27 mouse cellular contexts compared by ENCODE assay signal in genomic region chr16:93722476-93722875, GRCm38 (mm10). TPM values are rescaled to one million over a fixed set of nuclear protein-coding genes. Genes with fewer than 3 reads are reported as not detected.
A peak's percentile ranks its signal among the peaks of the same experiment; 100 is the strongest.
DNase-seq lines count a peak whose midpoint lies in the region; ATAC-seq and TF ChIP-seq lines count a peak whose summit lies in the region.
"Had no signal": no experiment of that assay in that cellular context is flagged by ENCODE, and none has a peak within 500 bp of the region (broad histone marks: within the 10 kb centered on the region; RNA-seq: fewer than 3 reads in every experiment).

No protein-coding gene starts in this region.

- peak; percentile 49 to 58 for DNase-seq in cerebellum, adult 18-20 months
- no peak for DNase-seq in cerebellum, postnatal 4 days (ENCODE audit: low spot score in 2 of 2)
- DNase-seq in embryonic facial prominence, embryonic 14.5 days (ENCODE audit: low spot score): peak; percentile 23
- no peak for DNase-seq in embryonic facial prominence, embryonic 10.5 days (ENCODE audit: low spot score)
- DNase-seq in liver, adult 2 months (ENCODE audit: extremely low read depth, low read depth, low spot score): peak; percentile 48
- no peak for DNase-seq in neural tube, embryonic 10.5 days (ENCODE audit: extremely low spot score, low spot score)
- DNase-seq: adrenal gland, postnatal 36 days; cerebellum, adult 11-12 months; gastrocnemius, postnatal 36 days; heart, postnatal 36 days; kidney, adult 18-20 months; kidney, postnatal 25 days; layer of hippocampus, postnatal 36 days; left cerebral cortex, postnatal 4 days; lung, adult 2 months; thymus, adult 2 months; thymus, postnatal 36 days had no signal

- H3K4me1 ChIP-seq in embryonic facial prominence, embryonic 14.5 days (ENCODE audit: control insufficient read depth, insufficient read depth, low read length): 0 out of 2 replicates have a peak, but pooled peaks cover 3% of the 10 kb centered on the region
- H3K4me1 ChIP-seq in embryonic facial prominence, embryonic 10.5 days: peaks cover 2% of the 10 kb centered on the region
- H3K4me1 ChIP-seq in liver, adult 2 months (ENCODE audit: control insufficient read depth, insufficient read depth, low read length): peaks cover 32% of the 10 kb centered on the region
- H3K4me1 ChIP-seq in liver, embryonic 12.5 days: peaks cover 9% of the 10 kb centered on the region
- 0 out of 2 replicates have a peak, but pooled peaks cover 4% of the 10 kb centered on the region for H3K4me1 ChIP-seq in neural tube, embryonic 14.5 days (ENCODE audit: control insufficient read depth, insufficient read depth, low read length)
- H3K4me1 ChIP-seq: kidney, embryonic 15.5 days had no signal

- no peak overlapping the region for H3K9ac ChIP-seq in embryonic facial prominence, embryonic 14.5 days (ENCODE audit: low read depth, low read length)
- no peak overlapping the region for H3K9ac ChIP-seq in liver, adult 2 months (ENCODE audit: low read depth, low read length)
- H3K9ac ChIP-seq in liver, embryonic 12.5 days: no peak overlapping the region
- H3K9ac ChIP-seq in neural tube, embryonic 14.5 days (replicated peaks; ENCODE audit: low read depth, low read length): 0 out of 2 replicates have a peak overlapping the region, but pooled peaks have one; percentile 21
- H3K9ac ChIP-seq: hindbrain, embryonic 15.5 days; kidney, embryonic 15.5 days; liver, embryonic 14.5 days had no signal

- H3K27ac ChIP-seq in embryonic facial prominence, embryonic 14.5 days (replicated peaks; ENCODE audit: low read depth, low read length): no peak overlapping the region
- H3K27ac ChIP-seq in embryonic facial prominence, embryonic 10.5 days (replicated peaks): no peak overlapping the region
- H3K27ac ChIP-seq in liver, adult 2 months (replicated peaks; ENCODE audit: insufficient read depth, low read depth, low read length): no peak overlapping the region
- no peak overlapping the region for H3K27ac ChIP-seq in liver, embryonic 12.5 days
- no peak overlapping the region for H3K27ac ChIP-seq in neural tube, embryonic 14.5 days (ENCODE audit: low read depth, low read length)
- H3K27ac ChIP-seq: hindbrain, embryonic 15.5 days; kidney, embryonic 15.5 days; liver, embryonic 14.5 days; midbrain, embryonic 10.5 days had no signal

- H3K4me3 ChIP-seq in embryonic facial prominence, embryonic 14.5 days (ENCODE audit: low read depth, low read length): no peak overlapping the region
- H3K4me3 ChIP-seq in embryonic facial prominence, embryonic 10.5 days: no peak overlapping the region
- H3K4me3 ChIP-seq in liver, adult 2 months (ENCODE audit: insufficient read depth, low read depth, low read length): no peak overlapping the region
- no peak overlapping the region for H3K4me3 ChIP-seq in liver, embryonic 12.5 days
- no peak overlapping the region for H3K4me3 ChIP-seq in neural tube, embryonic 14.5 days (ENCODE audit: low read depth, low read length)
- H3K4me3 ChIP-seq: hindbrain, embryonic 15.5 days; kidney, embryonic 15.5 days; midbrain, embryonic 10.5 days had no signal

- no peak overlapping the region for H3K4me2 ChIP-seq in embryonic facial prominence, embryonic 14.5 days (ENCODE audit: low read depth, low read length)
- no peak overlapping the region for H3K4me2 ChIP-seq in liver, embryonic 12.5 days
- H3K4me2 ChIP-seq in neural tube, embryonic 14.5 days (ENCODE audit: low read depth, low read length): no peak overlapping the region
- H3K4me2 ChIP-seq: heart, embryonic 11.5 days; hindbrain, embryonic 15.5 days; kidney, embryonic 15.5 days had no signal

- no peaks in the 10 kb centered on the region for H3K27me3 ChIP-seq in embryonic facial prominence, embryonic 14.5 days (replicated peaks; ENCODE audit: control insufficient read depth, insufficient read depth, low read length)
- no peaks in the 10 kb centered on the region for H3K27me3 ChIP-seq in embryonic facial prominence, embryonic 10.5 days (replicated peaks; ENCODE audit: low read depth, poor library complexity, severe bottlenecking)
- no peaks in the 10 kb centered on the region for H3K27me3 ChIP-seq in liver, adult 2 months (ENCODE audit: control insufficient read depth, insufficient read depth, low read length)
- H3K27me3 ChIP-seq in liver, embryonic 12.5 days (replicated peaks): no peaks in the 10 kb centered on the region
- no peaks in the 10 kb centered on the region for H3K27me3 ChIP-seq in neural tube, embryonic 14.5 days (ENCODE audit: control insufficient read depth, insufficient read depth, low read length)
- H3K27me3 ChIP-seq: CH12.LX; hindbrain, embryonic 15.5 days; kidney, embryonic 15.5 days had no signal

- ATAC-seq in embryonic facial prominence, embryonic 14.5 days (ENCODE audit: low read depth): no peak
- no peak for ATAC-seq in liver, embryonic 12.5 days
- no peak for ATAC-seq in neural tube, embryonic 14.5 days (ENCODE audit: low read depth)
- ATAC-seq: activated CD4-positive, CD25-positive, alpha-beta regulatory T cell, adult 4 months; forebrain, embryonic 14.5 days had no signal

- no peaks in the 10 kb centered on the region for H3K9me3 ChIP-seq in embryonic facial prominence, embryonic 14.5 days (ENCODE audit: control insufficient read depth, low read length)
- H3K9me3 ChIP-seq in embryonic facial prominence, embryonic 10.5 days: no peaks in the 10 kb centered on the region
- no peaks in the 10 kb centered on the region for H3K9me3 ChIP-seq in liver, embryonic 12.5 days (replicated peaks)
- H3K9me3 ChIP-seq in neural tube, embryonic 14.5 days (ENCODE audit: control insufficient read depth, low read length): no peaks in the 10 kb centered on the region
- H3K9me3 ChIP-seq: hindbrain, embryonic 15.5 days; kidney, embryonic 15.5 days; midbrain, embryonic 10.5 days had no signal

- TF ChIP-seq CTCF in liver, adult 2 months (IDR thresholded peaks at IDR 0.05; ENCODE audit: low read depth, low read length): no peak

- peaks cover 24% of the 10 kb centered on the region; the same call in 1 of the 2 replicates for H3K79me2 ChIP-seq in liver, adult 2 months (ENCODE audit: control insufficient read depth, insufficient read depth, low read length)

- TF ChIP-seq POLR2A in liver, adult 2 months (IDR thresholded peaks at IDR 0.05; ENCODE audit: extremely low read depth, insufficient read depth, low read length): no peak

- H3K36me3 ChIP-seq in embryonic facial prominence, embryonic 14.5 days (ENCODE audit: control insufficient read depth, insufficient read depth, low read length): no peaks in the 10 kb centered on the region
- no peaks in the 10 kb centered on the region for H3K36me3 ChIP-seq in embryonic facial prominence, embryonic 10.5 days (replicated peaks)
- H3K36me3 ChIP-seq in liver, adult 2 months (ENCODE audit: control insufficient read depth, insufficient read depth, low read length): no peaks in the 10 kb centered on the region
- H3K36me3 ChIP-seq in liver, embryonic 12.5 days: peaks cover 10% of the 10 kb centered on the region; the same call in 1 of the 2 replicates
- H3K36me3 ChIP-seq in neural tube, embryonic 14.5 days (ENCODE audit: control insufficient read depth, insufficient read depth, low read length): no peaks in the 10 kb centered on the region
- H3K36me3 ChIP-seq: kidney, embryonic 15.5 days; midbrain, embryonic 10.5 days had no signal

- 54% methylated on average over 2 of the region's 2 CpGs for WGBS in embryonic facial prominence, embryonic 14.5 days
- 77% methylated on average over 2 of the region's 2 CpGs for WGBS in embryonic facial prominence, embryonic 10.5 days
- 37% methylated on average over 2 of the region's 2 CpGs for WGBS in liver, adult 2 months
- 62% methylated on average over 2 of the region's 2 CpGs for WGBS in liver, embryonic 12.5 days (ENCODE audit: insufficient replicate concordance)
- 54% methylated on average over 2 of the region's 2 CpGs for WGBS in neural tube, embryonic 14.5 days

RNA-seq across cellular contexts. Expression of gene Dop1b, which starts 10.8 kb away (rescaled TPM):
- 13.4 and 14.0 TPM in 2 replicates for polyA plus RNA-seq in embryonic facial prominence, embryonic 14.5 days (2014; fragmentation: Nextera tagmentation; extraction: Ambion mirVana)
- polyA plus RNA-seq in embryonic facial prominence, embryonic 10.5 days (2016; fragmentation: Nextera tagmentation; extraction: Ambion mirVana): 8.4 and 9.1 TPM in 2 replicates
- 12.1 and 33.2 TPM in 2 replicates for total RNA-seq in liver, adult 2 months (2014; rRNA removed)
- polyA plus RNA-seq in liver, adult 2 months (2012; rRNA removed): 30.3 TPM in 2 replicates
- 10.5 and 12.8 TPM in 2 replicates for polyA plus RNA-seq in liver, embryonic 12.5 days (2016; fragmentation: Nextera tagmentation; extraction: Ambion mirVana)
- 43.7 and 44.9 TPM in 2 replicates for polyA plus RNA-seq in neural tube, embryonic 14.5 days (2014; fragmentation: Nextera tagmentation; extraction: Ambion mirVana)

RNA-seq across cellular contexts. Expression of gene Cbr3, which starts 39.5 kb away (rescaled TPM):
- polyA plus RNA-seq in embryonic facial prominence, embryonic 14.5 days (2014; fragmentation: Nextera tagmentation; extraction: Ambion mirVana): 11.7 and 15.9 TPM in 2 replicates
- 0.62 and 0.64 TPM in 2 replicates for polyA plus RNA-seq in embryonic facial prominence, embryonic 10.5 days (2016; fragmentation: Nextera tagmentation; extraction: Ambion mirVana)
- total RNA-seq in liver, adult 2 months (2014; rRNA removed): 0.92 and 1.8 TPM in 2 replicates
- polyA plus RNA-seq in liver, adult 2 months (2012; rRNA removed): 0.55 and 0.72 TPM in 2 replicates
- 0.11 and 0.37 TPM in 2 replicates for polyA plus RNA-seq in liver, embryonic 12.5 days (2016; fragmentation: Nextera tagmentation; extraction: Ambion mirVana)
- polyA plus RNA-seq in neural tube, embryonic 14.5 days (2014; fragmentation: Nextera tagmentation; extraction: Ambion mirVana): 0.82 and 0.99 TPM in 2 replicates
- polyA plus RNA-seq: activated CD4-positive, CD25-positive, alpha-beta regulatory T cell, adult 4 months had no signal

Comparison
In these comparisons a context has a peak if more than half of its experiments do, and no peak if none do; other contexts are left out.
1. DNase-seq: peak in cerebellum, adult 18-20 months (2 of 2), embryonic facial prominence, embryonic 14.5 days (single experiment) and liver, adult 2 months (single experiment); none in cerebellum, postnatal 4 days (0 of 2), embryonic facial prominence, embryonic 10.5 days (single experiment) and neural tube, embryonic 10.5 days (single experiment).